Mouse (Mus musculus) CH12.LX (cell line): Measurements from ENCODE around the gene Sparc. TPM values are rescaled to one million over a fixed set of nuclear protein-coding genes. Genes with fewer than 3 reads are reported as not detected.

Experiments used
- DNase-seq: peaks from one replicate; pipeline ENCODE4 v3.0.0-alpha.2; 2013; ENCODE audit errors: extremely low read depth
- H3K27ac ChIP-seq: 2 replicates; pipeline ENCODE4 v1.5.1; 2012; ENCODE audit warnings: low read depth, mild to moderate bottlenecking, control low read depth, moderate library complexity; ENCODE audit not compliant: insufficient read depth
- H3K27me3 ChIP-seq: replicated peaks from 2 replicates; pipeline ENCODE3; 2012; ENCODE audit warnings: inconsistent platforms
- H3K36me3 ChIP-seq, 2 experiments: replicated peaks in 1 of 2; 2 replicates each; pipeline versions ENCODE3 to v1.6.1; 2012; ENCODE audit warnings: inconsistent platforms in 1 of 2, low read length in 1 of 2, mild to moderate bottlenecking in 1 of 2, mixed read lengths in 1 of 2, moderate library complexity in 1 of 2; ENCODE audit not compliant: control insufficient read depth in 1 of 2, insufficient read depth in 1 of 2
- H3K4me1 ChIP-seq, 2 experiments: 2 replicates each; pipeline ENCODE4 v1.6.1; 2012; ENCODE audit warnings: inconsistent platforms in 1 of 2, moderate library complexity in 1 of 2; ENCODE audit not compliant: insufficient read depth in 2 of 2, control insufficient read depth in 1 of 2
- H3K4me2 ChIP-seq: 2 replicates; pipeline ENCODE4 v1.6.1; 2012; ENCODE audit warnings: low read depth, mild to moderate bottlenecking, control low read depth; ENCODE audit not compliant: poor library complexity, insufficient read depth, severe bottlenecking
- H3K4me3 ChIP-seq, 3 experiments: fragments of 150-350 bp in 1 of 3; sonication (generic) in 1 of 3; replicated peaks in 1 of 3; 2 replicates each; pipeline versions ENCODE3 to v1.5.1; 2011 to 2012; ENCODE audit warnings: low read depth in 2 of 3, low read length in 2 of 3, mild to moderate bottlenecking in 2 of 3, moderate library complexity in 2 of 3, control low read depth in 1 of 3, improper control_type of control experiment in 1 of 3, inconsistent platforms in 1 of 3, mixed read lengths in 1 of 3; ENCODE audit not compliant: poor library complexity in 1 of 3
- H3K79me2 ChIP-seq: replicated peaks from 2 replicates; pipeline ENCODE4 v1.6.1; 2012; ENCODE audit warnings: mild to moderate bottlenecking, moderate library complexity; ENCODE audit not compliant: control insufficient read depth, poor library complexity, insufficient read depth, severe bottlenecking; ENCODE audit errors: extremely low read depth
- H3K9ac ChIP-seq: 2 replicates; pipeline ENCODE4 v1.6.1; 2012; ENCODE audit warnings: low read depth, mild to moderate bottlenecking, control low read depth, moderate library complexity; ENCODE audit not compliant: insufficient read depth
- H3K9me3 ChIP-seq: replicated peaks from 2 replicates; pipeline ENCODE3; 2012; ENCODE audit warnings: low read length, inconsistent platforms, mixed read lengths
- CHD1 ChIP-seq: IDR thresholded peaks from 2 replicates; pipeline ENCODE4 v1.6.1; 2012; ENCODE audit warnings: low read depth, low read length, improper control_type of control experiment, inconsistent platforms
- CTCF ChIP-seq, 2 experiments: IDR thresholded peaks in 1 of 2; conservative IDR thresholded peaks in 1 of 2; 2 replicates each; pipeline ENCODE4 v1.5.1; 2011 to 2012; ENCODE audit warnings: low read depth in 2 of 2, low read length in 2 of 2, improper control_type of control experiment in 1 of 2, inconsistent platforms in 1 of 2, mild to moderate bottlenecking in 1 of 2, moderate library complexity in 1 of 2
- E2F4 ChIP-seq: IDR thresholded peaks from 2 replicates; pipeline ENCODE4 v1.6.1; 2011; ENCODE audit warnings: low read depth, low read length, improper control_type of control experiment; ENCODE audit not compliant: insufficient replicate concordance
- EP300 ChIP-seq: IDR thresholded peaks from 2 replicates; pipeline ENCODE4 v1.6.1; 2011; ENCODE audit warnings: low read length, improper control_type of control experiment
- GABPA ChIP-seq: IDR thresholded peaks from 2 replicates; pipeline ENCODE4 v1.6.1; 2012; ENCODE audit warnings: low read depth, low read length, improper control_type of control experiment, inconsistent platforms; ENCODE audit not compliant: insufficient replicate concordance
- JUND ChIP-seq: conservative IDR thresholded peaks from 2 replicates; pipeline ENCODE4 v1.6.1; 2011; ENCODE audit warnings: low read depth, low read length, improper control_type of control experiment
- MAFK ChIP-seq: IDR thresholded peaks from 2 replicates; pipeline ENCODE4 v1.6.1; 2011; ENCODE audit warnings: low read length, improper control_type of control experiment; ENCODE audit not compliant: insufficient replicate concordance
- MEF2A ChIP-seq: IDR thresholded peaks from 2 replicates; pipeline ENCODE4 v1.6.1; 2014; ENCODE audit warnings: low read depth, mild to moderate bottlenecking, inconsistent platforms, low read length, improper control_type of control experiment, borderline replicate concordance
- NRF1 ChIP-seq: IDR thresholded peaks from 2 replicates; pipeline ENCODE4 v1.6.1; 2014; ENCODE audit warnings: low read depth, mild to moderate bottlenecking, inconsistent platforms, low read length, improper control_type of control experiment, moderate library complexity
- PAX5 ChIP-seq: IDR thresholded peaks from 2 replicates; pipeline ENCODE4 v1.6.1; 2012; ENCODE audit warnings: low read length, inconsistent platforms, mixed read lengths
- POLR2AphosphoS2 ChIP-seq: IDR thresholded peaks from 2 replicates; pipeline ENCODE4 v1.6.1; 2011; ENCODE audit warnings: low read depth, low read length, improper control_type of control experiment
- SIN3A ChIP-seq: IDR thresholded peaks from 2 replicates; pipeline ENCODE4 v1.6.1; 2012; ENCODE audit warnings: low read length, improper control_type of control experiment, inconsistent platforms
- SMC3 ChIP-seq: IDR thresholded peaks from 2 replicates; pipeline ENCODE4 v1.6.1; 2011; ENCODE audit warnings: low read depth, low read length, improper control_type of control experiment
- USF2 ChIP-seq: conservative IDR thresholded peaks from 2 replicates; pipeline ENCODE4 v1.6.1; 2011; ENCODE audit warnings: low read depth, low read length, improper control_type of control experiment
- ZC3H11A ChIP-seq: IDR thresholded peaks from 2 replicates; pipeline ENCODE4 v1.6.1; 2012; ENCODE audit warnings: low read depth, mild to moderate bottlenecking, inconsistent platforms, low read length, improper control_type of control experiment
- dilution Hi-C: fragments of 300-500 bp; cut with MboI; formaldehyde crosslinking; loops from 2 replicates; pipeline ENCODE4 v1.14.3; 2020; ENCODE audit warnings: low sequenced_read_pairs; ENCODE audit not compliant: extremely low pct_unique_long_range_greater_than_20kb, extremely low pct_ligation_motif_present
- in situ Hi-C: fragments of 300-500 bp; cut with MboI; formaldehyde crosslinking; loops from 3 replicates; pipeline ENCODE4 v1.14.3; 2019; ENCODE audit warnings: low sequenced_read_pairs, low pct_ligation_motif_present, low pct_unique_long_range_greater_than_20kb, mixed read lengths
- polyA plus RNA-seq: library from polyadenylated mRNA; unstranded; fragments of >175 nt; gene quantifications from 2 replicates; pipeline ENCODE4 v1.2.1, GENCODE M21; 2012; ENCODE audit warnings: low read depth; ENCODE audit not compliant: insufficient read length
- total RNA-seq, 2 experiments: library from RNA; depleted of rRNA; stranded (reverse); fragments of 300-350 nt in 1 of 2; fragments of >200 nt in 1 of 2; gene quantifications; 2 replicates each; pipeline ENCODE4 v1.2.3; 2012 to 2014

The Sparc gene
- total and polyA plus RNA-seq, 3 experiments = 0.13 to 0.57 TPM; not detected in 1

GRCm38 (mm10) chr11:55453640-55454039 is 30.7 kb upstream of the Sparc start:
- TF ChIP-seq ZC3H11A (no peak), EP300 (no peak), E2F4 (no peak), PAX5 (no peak), JUND (no peak), NRF1 (no peak), CTCF (conservative IDR thresholded peaks at IDR 0.05 in 1 of 2, IDR thresholded peaks at IDR 0.05 in 1 of 2; ENCODE audit: low read depth in 2 of 2, low read length in 2 of 2) (no peak), POLR2AphosphoS2 (no peak), CHD1 (no peak)
- TF ChIP-seq, all 38 proteins: peak for 0
- H3K9me3 ChIP-seq = no peaks in the 10 kb centered on the region
- no peaks in the 10 kb centered on the region for H3K27me3 ChIP-seq
- no peak overlapping the region for H3K4me3 ChIP-seq
- no peak overlapping the region for H3K27ac ChIP-seq
- H3K79me2 ChIP-seq = peaks cover 5% of the 10 kb centered on the region; the same call in 1 of the 2 replicates
- H3K9ac ChIP-seq = no peak overlapping the region
- no peak for DNase-seq
- in situ Hi-C loops = no loop called here
- no peak overlapping the region for H3K4me2 ChIP-seq
- H3K36me3 ChIP-seq = peaks cover 43 to 84% of the 10 kb centered on the region in 2 experiments
- dilution Hi-C loops = no loop called here
- H3K4me1 ChIP-seq = peaks cover 2 to 50% of the 10 kb centered on the region in 2 experiments; a peak in 2 of 4 replicates

- in situ Hi-C loops = no loop called here
- Histone ChIP-seq H3K4me1 (peaks cover 0 to 18% of the 10 kb centered on the region in 2 experiments; a peak in 2 of 4 replicates), H3K27me3 (no peaks in the 10 kb centered on the region), H3K9ac (no peak overlapping the region)
- TF ChIP-seq USF2 = no peak
- TF ChIP-seq MEF2A = no peak
- no peak for TF ChIP-seq E2F4
- no peak for TF ChIP-seq EP300
- no peak for TF ChIP-seq SMC3
- TF ChIP-seq MAFK = no peak
- TF ChIP-seq GABPA = no peak
- TF ChIP-seq SIN3A = no peak
- TF ChIP-seq JUND = no peak
- TF ChIP-seq, all 38 proteins: peak for 0
- Histone ChIP-seq H3K4me2 (no peak overlapping the region), H3K79me2 (no peaks in the 10 kb centered on the region), H3K27ac (no peak overlapping the region), H3K4me3 (no peak overlapping the region), H3K9me3 (no peaks in the 10 kb centered on the region), H3K36me3 (peaks cover 52 to 89% of the 10 kb centered on the region in 2 experiments)
- dilution Hi-C loops = no loop called here
- DNase-seq = no peak
Observed at GRCm38 (mm10) chr11:55450311-55450710, 27.3 kb upstream of the Sparc start.
